In genomic region chr17:34712951-34713350, GRCm38 (mm10) we compare ENCODE assay signal across 9 mouse cellular contexts. TPM values are rescaled to one million over a fixed set of nuclear protein-coding genes. Genes with fewer than 3 reads are reported as not detected.
DNase-seq lines count a peak whose midpoint lies in the region; ATAC-seq lines count a peak whose summit lies in the region.
"Had no signal": no experiment of that assay in that cellular context is flagged by ENCODE, and none has a peak within 500 bp of the region (broad histone marks: within the 10 kb centered on the region; RNA-seq: fewer than 3 reads in every experiment).

No protein-coding gene starts in this region.

- no peaks in the 10 kb centered on the region for H3K36me3 ChIP-seq in hindbrain, embryonic 11.5 days (ENCODE audit: control insufficient read depth, insufficient read depth, low read length)
- H3K36me3 ChIP-seq in hindbrain, embryonic 16.5 days (ENCODE audit: control insufficient read depth, insufficient read depth, low read length) = no peaks in the 10 kb centered on the region
- H3K36me3 ChIP-seq: liver, embryonic 13.5 days had no signal

- no peak overlapping the region for H3K4me3 ChIP-seq in hindbrain, embryonic 11.5 days (ENCODE audit: low read depth, low read length)
- H3K4me3 ChIP-seq in hindbrain, embryonic 16.5 days (ENCODE audit: low read length) = no peak overlapping the region
- H3K4me3 ChIP-seq: liver, embryonic 13.5 days had no signal

- 43% methylated on average over 6 of the region's 6 CpGs for WGBS in hindbrain, embryonic 11.5 days
- 51% methylated on average over 6 of the region's 6 CpGs for WGBS in hindbrain, embryonic 16.5 days

- intact Hi-C loops in heart, postnatal 36 days (cut with DNase I) = loop anchor here (1.0 to 5.0 kb wide), 2 partner anchors 59 to 84 kb away; no protein-coding TSS in a partner anchor

- H3K9ac ChIP-seq in hindbrain, embryonic 11.5 days (ENCODE audit: low read depth, low read length) = no peak overlapping the region
- H3K9ac ChIP-seq in hindbrain, embryonic 16.5 days (ENCODE audit: low read depth, low read length) = no peak overlapping the region
- H3K9ac ChIP-seq: liver, embryonic 13.5 days had no signal

- ATAC-seq in hindbrain, embryonic 11.5 days (ENCODE audit: low FRiP score) = no peak
- no peak for ATAC-seq in hindbrain, embryonic 16.5 days

- DNase-seq in hindbrain, embryonic 11.5 days (ENCODE audit: low spot score) = peak; percentile 66
- peak; percentile 80 for DNase-seq in NIH3T3 (ENCODE audit: low read depth)
- DNase-seq in cerebellum, postnatal 4 days (ENCODE audit: low spot score in 2 of 2) = peak; percentile 41 to 72
- DNase-seq in heart, postnatal 36 days = peak; percentile 67 to 75
- DNase-seq in layer of hippocampus, postnatal 36 days = peak; percentile 65 to 73
- DNase-seq in naive thymus-derived CD4-positive, alpha-beta T cell, adult 2 months (ENCODE audit: low read depth) = peak; percentile 34
- peak; percentile 79 for DNase-seq in thymus, postnatal 4 days
- DNase-seq: liver, embryonic 13.5 days had no signal

- H3K4me2 ChIP-seq in hindbrain, embryonic 11.5 days (replicated peaks; ENCODE audit: low read depth, low read length) = no peak overlapping the region
- H3K4me2 ChIP-seq in hindbrain, embryonic 16.5 days (ENCODE audit: low read length) = no peak overlapping the region
- H3K4me2 ChIP-seq: liver, embryonic 13.5 days had no signal

- H3K9me3 ChIP-seq in hindbrain, embryonic 11.5 days (ENCODE audit: control insufficient read depth, low read length) = no peaks in the 10 kb centered on the region
- H3K9me3 ChIP-seq in hindbrain, embryonic 16.5 days (ENCODE audit: control insufficient read depth, low read length) = no peaks in the 10 kb centered on the region
- H3K9me3 ChIP-seq: liver, embryonic 13.5 days had no signal

- H3K27me3 ChIP-seq in hindbrain, embryonic 11.5 days (ENCODE audit: control insufficient read depth, insufficient read depth, low read length) = no peaks in the 10 kb centered on the region
- no peaks in the 10 kb centered on the region for H3K27me3 ChIP-seq in hindbrain, embryonic 16.5 days (replicated peaks; ENCODE audit: control insufficient read depth, insufficient read depth, low read length)
- H3K27me3 ChIP-seq: liver, embryonic 13.5 days had no signal

- no peak overlapping the region for H3K27ac ChIP-seq in hindbrain, embryonic 11.5 days (ENCODE audit: low read depth, low read length)
- no peak overlapping the region for H3K27ac ChIP-seq in hindbrain, embryonic 16.5 days (ENCODE audit: low read depth, low read length)
- H3K27ac ChIP-seq: liver, embryonic 13.5 days had no signal

- H3K4me1 ChIP-seq in hindbrain, embryonic 11.5 days (replicated peaks; ENCODE audit: control insufficient read depth, insufficient read depth, low read length) = no peaks in the 10 kb centered on the region
- H3K4me1 ChIP-seq in hindbrain, embryonic 16.5 days (ENCODE audit: control insufficient read depth, insufficient read depth, low read depth, low read length) = no peaks in the 10 kb centered on the region
- H3K4me1 ChIP-seq: liver, embryonic 13.5 days had no signal

RNA-seq across cellular contexts. Expression of gene C4b, which starts 30.7 kb away (rescaled TPM):
- polyA plus RNA-seq in hindbrain, embryonic 11.5 days (2014; fragmentation: Nextera tagmentation; extraction: Ambion mirVana) = not detected in 2 replicates
- polyA plus RNA-seq in hindbrain, embryonic 16.5 days (2015; fragmentation: Nextera tagmentation; extraction: Ambion mirVana) = 0.19 and 0.25 TPM in 2 replicates
- 10 to 100 TPM; 22.8 to 24.7 TPM for total RNA-seq in heart, postnatal 36 days (2021)
- 10 to 100 TPM; 15.7 to 22.6 TPM for total RNA-seq in layer of hippocampus, postnatal 36 days (2021)

RNA-seq across cellular contexts. Expression of gene Tnxb, which starts 42.6 kb away (rescaled TPM):
- polyA plus RNA-seq in hindbrain, embryonic 11.5 days (2014; fragmentation: Nextera tagmentation; extraction: Ambion mirVana) = 0.01 and 0.09 TPM in 2 replicates
- polyA plus RNA-seq in hindbrain, embryonic 16.5 days (2015; fragmentation: Nextera tagmentation; extraction: Ambion mirVana) = 0.30 and 0.34 TPM in 2 replicates
- total RNA-seq in heart, postnatal 36 days (2021) = 10 to 100 TPM; 35.6 to 39.7 TPM
- 10 to 100 TPM in 1 of 2 experiments, 1 to 10 TPM in 1; 9.9 to 10.7 TPM for total RNA-seq in layer of hippocampus, postnatal 36 days (2021)
